Mouse (Mus musculus) cerebellum, adult 11-12 months (tissue): ENCODE data around the gene AL607142.1.

Experiments
- DNase-seq: peaks from one replicate; pipeline ENCODE4 v3.0.0; 2022

Gene AL607142.1

GRCm38 (mm10) chr4:120058157-120058556 lies 6.6 kb upstream of the AL607142.1 start:
- DNase-seq, result no peak

- no peak for DNase-seq
Observed at GRCm38 (mm10) chr4:120058794-120059193, 6.0 kb upstream of the AL607142.1 start.

GRCm38 (mm10) chr4:120061727-120062126 lies 3.1 kb upstream of the AL607142.1 start:
- DNase-seq, result no peak

- DNase-seq, result no peak
Observed at GRCm38 (mm10) chr4:120062198-120062597, 2.6 kb upstream of the AL607142.1 start.

DNA sequence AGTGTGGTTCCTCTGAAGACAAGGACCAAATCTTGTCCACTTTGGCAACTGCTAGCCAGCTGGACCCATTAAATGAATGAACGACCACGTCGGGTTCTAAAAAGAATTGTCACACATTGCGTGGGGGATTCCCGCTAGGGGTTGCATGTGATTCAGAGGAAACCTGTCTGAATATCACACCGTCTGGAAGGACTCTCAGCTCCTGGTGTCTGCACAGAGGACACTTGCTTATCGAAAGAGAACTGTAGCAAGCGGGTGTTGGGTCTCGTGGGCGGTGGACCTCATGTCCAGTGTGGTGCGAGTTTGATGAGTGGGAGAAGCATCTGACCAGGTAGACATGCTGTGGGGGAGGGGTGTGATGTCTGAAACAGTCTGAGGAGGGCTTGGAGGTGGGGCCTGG lies 2.0 kb upstream of the AL607142.1 start:
- DNase-seq, result no peak

DNA sequence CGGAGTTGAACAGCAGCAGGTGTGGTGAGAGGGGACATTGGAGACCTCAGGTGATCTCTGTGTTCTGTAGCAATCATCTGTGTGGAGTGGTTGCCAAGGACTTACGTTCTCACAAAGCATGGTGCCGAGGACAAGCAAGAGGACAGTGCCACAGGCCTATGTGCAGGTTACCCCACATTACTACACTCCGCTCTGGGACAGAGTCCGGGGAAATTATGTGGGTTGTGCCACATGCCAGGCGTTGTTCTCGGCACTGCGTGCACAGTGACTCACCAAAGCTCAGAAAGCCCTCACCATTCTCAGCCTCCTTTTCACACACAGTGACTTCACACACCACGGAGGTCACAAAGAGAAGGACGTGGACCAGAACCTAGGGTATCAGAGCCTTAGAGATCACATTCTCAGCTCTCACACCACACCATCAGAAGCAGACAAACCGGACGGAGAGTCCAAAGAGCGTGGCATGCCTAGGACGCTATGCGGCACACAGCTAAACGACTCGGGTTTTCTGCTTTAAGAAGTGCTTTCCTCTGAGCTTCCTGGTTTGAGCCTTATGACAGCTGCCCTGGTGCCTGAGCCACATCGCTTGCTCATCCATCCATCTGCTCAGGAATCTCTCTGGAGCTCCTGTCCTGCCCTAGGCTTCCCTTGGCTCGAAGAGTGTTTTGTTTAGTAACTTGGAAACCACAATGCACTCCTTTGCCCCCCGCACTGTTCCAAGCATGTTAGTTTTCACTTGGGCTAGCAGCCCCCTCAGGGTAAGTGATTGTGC lies 1.3 kb upstream of the AL607142.1 start:
- DNase-seq, result no peak

DNA sequence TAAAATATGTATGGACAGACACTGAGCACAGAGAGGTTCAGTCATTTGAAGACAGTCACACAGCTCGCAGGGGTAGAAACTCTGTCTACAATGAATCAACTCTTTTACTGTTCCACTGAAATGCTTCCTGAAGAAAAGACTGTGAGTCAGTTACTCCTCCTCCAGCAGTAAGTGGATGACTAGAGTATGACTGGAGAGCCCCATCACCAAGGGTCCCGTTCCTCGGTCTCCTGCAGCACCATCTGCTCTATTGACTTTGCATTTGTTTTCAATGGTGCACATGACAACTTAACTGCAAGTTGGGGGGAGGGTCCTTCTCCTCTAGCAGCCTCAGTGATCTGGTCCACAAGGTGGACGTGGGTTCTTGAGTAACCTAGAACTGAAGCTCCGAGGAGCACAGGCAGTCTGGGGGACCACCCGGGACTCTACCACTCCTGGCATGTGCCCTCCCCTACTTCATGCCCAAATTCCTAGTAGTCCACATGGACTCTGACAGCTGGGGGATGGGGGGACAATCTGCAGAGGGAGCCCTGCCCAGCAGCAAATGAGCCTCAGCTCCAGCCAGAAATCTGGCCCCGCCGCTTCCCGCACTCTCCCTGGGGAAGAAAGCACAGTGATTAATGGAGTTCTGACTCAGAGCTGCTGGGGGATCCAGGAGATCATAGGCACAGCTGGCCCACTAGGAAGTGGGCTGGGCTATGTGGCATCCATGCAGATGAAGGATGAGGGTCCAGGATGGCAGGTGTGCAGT lies 2.2 kb downstream of the AL607142.1 start:
- no peak for DNase-seq

GRCm38 (mm10) chr4:120067592-120068235 lies 2.9 kb downstream of the AL607142.1 start:
- peak; percentile 35 for DNase-seq

DNA sequence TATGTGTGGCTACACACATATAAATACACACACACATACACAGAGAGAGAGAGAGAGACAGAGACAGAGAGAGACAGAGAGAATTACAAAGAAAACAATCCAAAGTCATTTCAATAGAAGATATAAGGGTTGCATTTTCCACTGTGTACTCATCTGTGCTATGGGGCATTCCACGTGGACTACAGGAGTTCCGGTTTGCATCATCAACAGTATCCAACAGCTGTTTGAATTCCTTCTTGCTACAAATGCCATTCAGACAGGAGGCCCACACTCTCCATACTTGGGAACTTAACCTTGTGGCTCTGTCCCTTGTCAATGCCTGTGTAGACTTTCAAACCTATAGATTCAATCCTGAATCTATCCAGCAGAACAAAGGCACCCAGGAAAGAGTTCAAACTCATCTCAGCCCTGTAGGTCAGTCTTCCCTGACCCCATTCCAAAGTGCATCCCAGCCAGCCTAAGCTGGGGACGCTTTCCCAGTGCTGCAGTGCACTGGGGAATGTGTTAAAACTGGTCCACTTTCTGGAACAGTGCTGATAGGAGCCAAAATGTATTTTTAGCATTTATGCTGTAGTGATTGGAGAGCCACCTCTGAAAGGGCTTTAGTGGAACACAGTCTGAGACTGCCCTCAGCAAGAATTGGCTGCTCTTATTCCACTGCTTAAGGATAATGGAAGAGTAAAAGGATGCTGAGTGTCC lies 4.2 kb downstream of the AL607142.1 start:
- DNase-seq, result no peak

GRCm38 (mm10) chr4:120069582-120069980 lies 4.8 kb downstream of the AL607142.1 start:
- DNase-seq, result no peak

- no peak for DNase-seq
Observed at GRCm38 (mm10) chr4:120071411-120071810, 6.6 kb downstream of the AL607142.1 start.

- peak; percentile 27 for DNase-seq
Observed at GRCm38 (mm10) chr4:120071842-120072507, 7.2 kb downstream of the AL607142.1 start.

DNA sequence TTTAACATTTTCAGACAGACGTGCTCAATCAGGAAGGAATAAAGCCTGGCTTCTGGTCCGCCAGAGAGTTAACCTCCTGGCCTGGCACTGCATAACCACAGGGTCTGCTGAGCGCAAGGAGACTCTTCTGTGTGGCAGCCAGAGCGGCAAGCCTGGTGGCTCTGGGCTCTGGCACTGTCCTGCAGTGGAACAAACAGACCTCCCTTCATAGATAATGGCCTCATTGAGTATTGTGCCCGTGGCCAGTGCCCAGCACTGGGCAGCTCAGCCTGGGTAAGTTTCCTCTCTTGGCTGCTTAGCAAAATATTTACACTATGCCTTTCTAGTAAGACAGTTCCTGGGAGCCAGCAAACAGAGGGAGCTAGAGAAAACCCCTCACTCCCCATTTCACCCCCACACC lies 9.3 kb downstream of the AL607142.1 start:
- DNase-seq, result peak; percentile 34

- DNase-seq, result no peak
Observed at GRCm38 (mm10) chr4:120077322-120077721, 12.5 kb downstream of the AL607142.1 start.

DNA sequence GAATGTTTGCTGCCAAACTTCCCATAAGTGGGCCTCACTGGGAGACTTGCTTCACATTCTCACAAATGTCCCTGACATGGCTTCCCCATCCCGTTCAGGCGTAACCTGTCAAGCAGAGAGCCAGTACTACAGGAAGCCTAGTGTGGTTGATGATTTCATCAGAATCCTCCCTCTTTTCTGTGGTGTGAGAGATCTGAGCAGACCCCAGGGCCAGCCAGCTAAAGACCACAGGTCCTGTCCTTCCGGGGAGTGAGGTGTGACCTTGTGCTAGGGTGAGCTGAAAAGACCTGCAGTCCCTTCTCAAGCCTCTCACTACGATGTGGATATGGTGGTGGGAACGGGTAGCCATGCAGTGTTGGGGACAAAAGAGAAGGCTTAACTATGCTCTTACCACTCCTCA lies 17.7 kb downstream of the AL607142.1 start:
- DNase-seq, result no peak

DNA sequence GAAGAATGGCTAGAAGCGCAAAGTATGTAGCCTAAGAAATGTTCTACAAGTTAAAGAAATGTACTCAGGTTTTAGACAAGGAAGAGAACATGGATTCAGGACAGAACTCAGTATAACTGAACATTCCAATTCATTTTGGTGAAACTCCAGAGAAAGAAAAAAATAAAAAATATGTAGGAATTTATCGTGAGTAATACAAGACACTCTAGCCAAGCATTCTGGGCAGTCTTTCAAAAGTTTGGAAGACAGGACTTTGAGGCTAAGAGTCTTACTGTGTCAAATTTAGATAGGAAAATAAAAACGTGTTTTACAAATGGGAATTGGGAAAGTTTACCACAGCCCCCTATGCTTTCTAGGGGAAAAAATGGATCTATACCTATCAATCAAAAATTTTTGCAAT lies 18.9 kb downstream of the AL607142.1 start:
- DNase-seq, result no peak

DNA sequence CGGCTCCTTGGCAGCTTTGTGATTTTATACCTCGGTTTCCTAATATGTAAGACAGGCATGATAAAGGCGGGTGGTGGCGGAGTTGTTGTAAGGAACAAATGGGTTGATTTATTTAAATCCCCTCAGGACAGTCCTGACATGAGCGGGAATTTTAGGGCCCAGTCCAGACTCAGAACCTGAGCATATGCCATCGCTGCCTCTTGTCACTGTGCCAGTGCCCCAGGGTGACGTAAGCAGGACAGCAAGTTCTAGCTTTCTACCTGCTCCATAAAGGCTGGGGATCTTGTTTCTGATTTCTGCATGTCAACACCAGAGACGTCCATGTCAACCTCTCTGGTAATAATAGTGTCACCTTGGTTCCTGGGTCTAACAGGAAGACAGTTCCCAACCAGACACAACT lies 24.7 kb downstream of the AL607142.1 start:
- peak; percentile 84 for DNase-seq

DNA sequence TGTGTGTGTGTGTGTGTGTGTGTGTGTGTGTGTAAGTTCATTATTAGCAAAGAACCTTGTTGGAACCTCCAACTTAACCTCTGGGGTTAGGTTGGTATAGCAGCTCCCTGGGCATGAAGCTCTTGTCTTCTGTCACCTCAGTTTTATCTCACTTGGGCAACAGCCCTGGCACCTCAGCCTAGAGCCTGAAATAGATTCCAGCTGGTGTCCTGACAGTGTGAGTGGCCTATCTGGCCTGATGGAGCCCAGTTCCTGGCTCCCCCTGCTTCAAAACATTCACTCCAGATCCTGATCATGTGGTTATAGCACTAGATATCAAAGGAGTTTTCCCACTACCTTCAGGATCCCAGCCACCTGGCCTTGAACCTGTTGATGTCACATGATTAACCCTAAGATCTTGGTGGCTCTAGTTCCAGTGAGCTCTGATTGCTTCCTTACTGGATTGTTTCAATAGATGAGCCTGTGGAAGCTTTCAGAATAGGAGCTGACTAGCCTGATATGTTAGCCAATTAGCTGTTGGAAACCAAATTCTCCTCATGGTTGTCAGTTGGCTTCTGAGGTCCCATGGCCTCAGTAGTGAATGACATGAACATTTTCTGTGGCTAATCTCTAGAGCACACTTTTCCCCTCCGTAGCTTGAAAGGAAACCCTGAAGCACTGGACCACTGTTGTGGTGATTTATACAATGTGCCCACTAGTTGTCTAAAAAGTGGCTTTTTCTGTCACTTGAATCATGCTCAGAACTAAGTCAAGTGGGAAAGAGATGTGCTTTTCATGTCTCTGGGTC lies 27.4 kb downstream of the AL607142.1 start:
- peak; percentile 53 for DNase-seq

GRCm38 (mm10) chr4:120096935-120097334 lies 32.1 kb downstream of the AL607142.1 start:
- no peak for DNase-seq

GRCm38 (mm10) chr4:120101186-120101585 lies 36.4 kb downstream of the AL607142.1 start:
- no peak for DNase-seq

- peak; percentile 61 for DNase-seq
Observed at GRCm38 (mm10) chr4:120104599-120104998, 39.8 kb downstream of the AL607142.1 start.

GRCm38 (mm10) chr4:120106362-120106761 lies 41.6 kb downstream of the AL607142.1 start:
- peak; percentile 31 for DNase-seq
